In the genomic region with DNA sequence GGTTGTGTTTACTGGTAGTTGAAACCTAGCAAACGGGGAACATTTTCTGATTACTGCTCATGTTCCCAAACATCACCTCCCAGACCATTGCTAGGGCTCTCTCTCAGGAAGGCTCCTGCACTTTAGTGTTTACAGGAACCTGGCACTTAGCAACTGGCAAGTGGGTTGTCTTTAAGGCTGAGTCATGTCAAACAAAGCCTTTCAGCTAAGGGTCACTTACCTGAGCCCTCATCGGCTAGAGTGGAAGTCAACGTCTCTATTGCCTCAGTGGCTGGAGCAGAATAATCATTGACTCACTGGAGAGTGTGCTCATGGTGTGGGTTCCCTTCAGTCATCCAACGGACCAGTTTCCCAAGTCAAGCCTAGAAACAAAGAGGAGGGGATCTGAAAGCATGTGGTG, we compare ENCODE assay signal across 17 mouse cellular contexts.
DNase-seq lines count a peak whose midpoint lies in the region; TF ChIP-seq lines count a peak whose summit lies in the region.
"Had no signal": no experiment of that assay in that cellular context is flagged by ENCODE, and none has a peak within 500 bp of the region (broad histone marks: within the 10 kb centered on the region; RNA-seq: fewer than 3 reads in every experiment).

No protein-coding gene starts in this region.

- no peak for TF ChIP-seq CTCF in gastrocnemius, adult 2 months (IDR thresholded peaks at IDR 0.05)
- no peak for TF ChIP-seq CTCF in spleen, adult 2 months (IDR thresholded peaks at IDR 0.05; ENCODE audit: extremely low read depth, insufficient read depth, insufficient read length, insufficient replicate concordance)

- no peaks in the 10 kb centered on the region for H3K27me3 ChIP-seq in spleen, adult 2 months (ENCODE audit: control insufficient read depth, insufficient read depth, low read length)
- H3K27me3 ChIP-seq: forebrain, embryonic 15.5 days; neural tube, embryonic 13.5 days had no signal

- no peak for DNase-seq in gastrocnemius, adult 2 months
- no peak for DNase-seq in gastrocnemius, adult 8-10 months (ENCODE audit: low spot score in 2 of 2)
- DNase-seq in spleen, adult 2 months (ENCODE audit: low read depth in 1 of 2, low spot score in 2 of 2) = no peak
- DNase-seq in spleen, postnatal 10 days (ENCODE audit: low spot score in 2 of 2) = no peak
- DNase-seq in lung, postnatal 4 days = peak; percentile 61 to 74
- DNase-seq in adrenal gland, adult 2 months = no peak
- DNase-seq in T-cell, adult 2 months (ENCODE audit: low spot score) = no peak
- DNase-seq in layer of hippocampus, adult 18-20 months (ENCODE audit: low spot score in 2 of 2) = no peak
- DNase-seq: cerebellum, adult 18-20 months; heart, postnatal 4 days; left cerebral cortex, postnatal 4 days had no signal

- no peak for TF ChIP-seq POLR2A in spleen, adult 2 months (IDR thresholded peaks at IDR 0.05; ENCODE audit: low read depth, low read length)

- no peaks in the 10 kb centered on the region for H3K36me3 ChIP-seq in spleen, adult 2 months (ENCODE audit: control insufficient read depth, insufficient read depth, low read length)
- H3K36me3 ChIP-seq: forebrain, embryonic 15.5 days; G1E; midbrain, embryonic 10.5 days; neural tube, embryonic 13.5 days had no signal

- H3K27ac ChIP-seq in gastrocnemius, adult 2 months = peak overlapping the region; percentile 24; the same call in 1 of the 2 replicates
- H3K27ac ChIP-seq in spleen, adult 2 months (ENCODE audit: insufficient read depth, low read length) = peak overlapping the region; percentile 54
- H3K27ac ChIP-seq: forebrain, embryonic 15.5 days; liver, embryonic 14.5 days; midbrain, embryonic 10.5 days; neural tube, embryonic 13.5 days had no signal

- H3K4me3 ChIP-seq in gastrocnemius, adult 2 months = no peak overlapping the region
- H3K4me3 ChIP-seq in spleen, adult 2 months (ENCODE audit: extremely low read depth, insufficient read depth, insufficient read length) = no peak overlapping the region
- H3K4me3 ChIP-seq: erythroblast, embryonic 14.5 days; forebrain, embryonic 15.5 days; midbrain, embryonic 10.5 days; neural tube, embryonic 13.5 days had no signal

- peaks cover 54% of the 10 kb centered on the region for H3K4me1 ChIP-seq in spleen, adult 2 months (ENCODE audit: control insufficient read depth, insufficient read depth, insufficient read length)

- 75% methylated on average over 4 of the region's 4 CpGs for WGBS in spleen, adult 2 months

- intact Hi-C loops in gastrocnemius, adult 2 months (cut with DNase I) = loop anchor here (5.0 kb wide), 1 partner anchor 63 kb away; no protein-coding TSS in a partner anchor

Comparison
In these comparisons a context has a peak if more than half of its experiments do, and no peak if none do; other contexts are left out.
1. DNase-seq: peak in lung, postnatal 4 days (2 of 2); none in gastrocnemius, adult 2 months (single experiment), gastrocnemius, adult 8-10 months (0 of 2), spleen, adult 2 months (0 of 2), spleen, postnatal 10 days (0 of 2), adrenal gland, adult 2 months (single experiment), T-cell, adult 2 months (single experiment) and layer of hippocampus, adult 18-20 months (0 of 2).